Mouse (Mus musculus): ENCODE results near the gene Uba5.

Gene Uba5

DNA sequence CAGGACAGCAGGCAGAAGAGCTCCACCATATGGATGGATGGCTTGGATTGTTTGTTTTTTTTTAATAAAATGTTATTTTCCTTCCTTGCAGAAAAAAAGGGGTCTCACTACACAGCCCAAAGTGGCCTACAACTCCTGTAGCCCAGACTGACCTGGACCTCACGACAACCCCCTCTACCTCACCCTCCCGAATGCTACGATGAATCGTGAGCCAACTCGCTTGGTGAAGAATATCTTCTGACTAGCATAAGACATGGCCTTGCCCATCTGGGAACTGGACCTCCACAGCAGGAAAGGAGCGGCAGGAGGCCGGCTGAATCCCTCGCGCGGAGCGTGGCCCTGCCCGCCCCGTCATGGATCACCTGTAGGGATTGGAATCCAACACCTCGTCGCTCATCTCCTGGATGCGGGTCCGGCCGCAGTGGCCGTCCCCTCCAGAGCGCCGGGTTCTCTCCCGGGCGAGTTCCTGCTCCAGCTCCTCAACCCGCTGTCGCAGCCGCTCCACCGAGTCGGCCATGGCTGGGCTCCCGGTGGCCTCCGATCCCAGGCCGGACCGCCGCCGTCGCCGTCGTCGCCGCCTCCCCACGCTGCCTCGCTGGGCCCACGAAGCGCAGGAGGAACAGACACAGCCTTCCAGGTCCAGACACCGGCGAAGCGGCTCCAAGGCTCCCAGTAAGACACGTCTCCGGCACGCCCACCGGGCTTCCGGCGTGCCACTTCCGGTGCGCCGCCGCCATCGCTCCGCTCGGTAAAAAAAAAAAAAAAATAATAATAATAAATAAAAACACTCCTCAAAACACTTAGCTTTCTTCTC is at the start of gene Uba5:
TSS of gene Uba5 (minus strand) at position 705 of the 814 bp plus-strand sequence.
- DNase-seq (ENCODE audit: extremely low spot score): no peak

DNA sequence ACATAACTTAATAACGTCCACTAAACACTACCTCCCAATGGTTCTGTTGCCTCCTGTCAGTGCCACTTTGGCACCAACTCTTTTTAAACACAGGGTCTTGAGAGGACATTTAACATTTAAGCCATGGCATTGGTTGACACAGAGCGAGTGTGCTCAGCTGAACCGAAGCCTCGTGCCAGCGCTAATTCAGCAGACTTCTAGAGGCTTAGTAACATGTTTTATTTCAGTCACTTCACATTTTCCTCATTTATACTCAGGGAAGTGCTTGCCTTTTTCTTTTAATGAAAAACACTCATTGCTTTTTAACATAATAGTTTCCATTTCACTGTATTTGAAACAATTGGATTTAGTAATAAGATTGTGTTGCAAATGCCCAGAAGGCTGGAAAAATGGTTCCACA is 46.2 kb upstream of the Uba5 start:
- DNase-seq (ENCODE audit: extremely low spot score): no peak

DNA sequence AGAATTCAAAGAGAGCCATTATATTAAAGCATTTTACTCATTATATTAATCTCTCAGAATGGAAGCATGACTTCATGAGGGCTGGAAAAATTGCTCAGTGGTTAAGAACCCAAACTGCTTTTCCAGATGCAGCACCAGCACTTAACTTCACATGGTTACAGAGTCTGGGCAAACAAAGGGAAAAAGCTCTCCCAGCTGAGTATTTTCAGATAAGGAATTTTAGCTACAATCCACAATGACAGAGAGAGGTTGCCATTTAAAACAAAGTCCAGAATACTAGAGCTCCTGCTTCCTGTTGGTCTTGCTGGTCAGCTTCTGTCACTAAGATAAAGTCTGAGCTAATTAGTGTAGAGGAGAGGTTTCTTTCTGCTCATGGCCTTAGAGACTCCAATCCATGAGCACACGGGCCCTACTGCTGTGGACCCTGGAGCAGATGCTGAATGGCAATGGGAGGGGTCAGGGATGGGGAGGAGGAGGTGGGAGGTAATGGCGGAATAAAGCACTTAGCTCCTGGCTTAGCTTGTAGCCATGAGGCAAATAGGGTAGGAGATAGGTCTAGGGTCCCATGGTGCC is 45.7 kb upstream of the Uba5 start:
- no peak for DNase-seq (ENCODE audit: extremely low spot score)

DNA sequence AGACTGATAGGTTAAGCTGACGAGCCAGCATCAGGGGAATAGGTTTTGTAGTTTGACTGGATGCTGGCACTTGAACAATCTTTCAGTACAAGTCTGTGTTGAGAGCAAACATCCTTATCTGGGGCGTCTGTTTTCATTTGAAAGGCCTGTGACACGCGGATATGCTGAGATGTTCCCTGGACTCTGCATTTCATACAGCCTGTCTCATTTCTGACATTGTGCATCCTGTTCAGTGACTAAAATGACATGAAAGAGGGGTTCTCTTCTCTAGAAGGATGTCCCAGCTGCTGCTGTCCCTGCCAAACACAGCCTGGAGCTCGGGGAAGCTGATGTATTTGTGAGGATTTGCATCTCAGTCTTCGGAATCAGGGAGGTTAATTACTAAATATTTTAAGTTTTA is 44.5 kb upstream of the Uba5 start:
- no peak for DNase-seq (ENCODE audit: extremely low spot score)

DNA sequence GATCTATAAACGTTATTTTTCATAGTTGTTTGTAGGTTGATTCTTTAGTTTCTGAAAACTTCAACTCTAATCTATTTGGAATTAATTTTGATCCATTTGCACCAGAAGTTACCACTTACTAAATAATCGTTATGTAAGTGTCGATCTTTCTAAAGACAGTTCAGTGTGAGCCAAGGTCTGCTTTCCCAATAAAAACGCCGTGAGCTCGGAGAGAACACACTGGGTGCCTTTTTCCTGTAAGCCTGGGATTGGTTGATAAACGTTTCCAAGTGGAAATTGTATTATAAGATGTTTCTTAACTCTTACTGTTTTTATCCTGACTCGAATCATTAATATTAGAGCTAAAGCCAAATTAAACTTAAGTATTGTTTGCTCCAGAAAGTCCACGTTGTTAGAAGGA is 44.0 kb upstream of the Uba5 start:
- no peak for DNase-seq (ENCODE audit: extremely low spot score)

DNA sequence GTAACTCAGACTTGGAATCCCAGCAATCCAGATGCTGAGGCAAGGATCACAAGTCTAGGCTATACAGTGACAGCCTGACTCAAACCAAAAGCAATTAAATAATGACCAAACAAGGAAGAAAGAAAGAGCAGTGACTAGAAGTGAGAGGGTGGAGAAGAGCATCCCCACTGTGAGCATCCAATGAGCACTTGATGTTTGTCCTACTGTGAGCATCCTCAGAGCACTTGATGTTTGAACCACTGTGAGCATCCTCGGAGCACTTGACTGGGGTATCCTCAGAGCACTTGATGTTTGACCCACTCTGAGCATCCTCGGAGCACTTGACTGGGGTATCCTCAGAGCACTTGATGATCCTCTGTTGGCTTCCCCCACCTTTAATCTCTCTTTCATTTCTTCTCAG is 42.1 kb upstream of the Uba5 start:
- DNase-seq (ENCODE audit: extremely low spot score): no peak

DNA sequence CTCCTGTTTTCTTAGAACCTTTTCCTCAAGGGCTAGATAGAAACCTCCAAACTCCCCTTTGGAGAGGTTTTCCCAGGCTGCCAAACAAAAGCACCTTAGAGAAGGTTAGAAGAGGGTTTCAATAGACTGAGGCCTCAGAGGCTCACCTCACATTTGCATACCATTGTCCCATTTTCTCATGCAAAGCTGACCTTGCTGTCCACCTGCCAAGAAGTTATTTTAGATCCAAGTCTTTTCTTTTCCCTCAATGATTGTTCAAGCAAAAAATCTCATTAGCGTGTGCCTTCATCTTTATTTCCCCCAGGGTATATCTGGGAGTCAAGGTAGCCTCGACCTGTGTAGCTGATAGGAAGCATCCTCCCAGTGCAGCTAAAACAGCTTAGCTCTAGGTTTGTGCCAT is 40.0 kb upstream of the Uba5 start:
- no peak for DNase-seq (ENCODE audit: extremely low spot score)

DNA sequence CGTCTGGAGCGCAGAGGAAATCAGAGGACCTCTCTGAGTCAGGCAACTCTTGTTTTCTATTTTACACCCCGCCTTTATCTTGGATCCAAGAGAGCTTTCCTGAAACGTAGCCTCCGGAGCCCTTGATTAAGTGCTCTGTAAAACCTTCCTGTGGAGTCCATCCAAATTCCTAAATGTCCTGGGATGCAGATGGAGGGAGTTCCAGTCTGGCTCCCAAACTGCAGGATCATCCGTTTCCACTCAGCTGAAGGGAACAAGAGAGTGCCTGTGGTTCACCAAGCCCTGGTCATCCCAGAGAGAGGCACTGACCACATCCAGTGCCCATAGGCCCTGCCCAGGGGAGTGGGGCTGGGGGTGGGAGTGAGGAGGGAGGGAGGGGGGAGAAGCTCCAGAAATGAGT is 39.4 kb upstream of the Uba5 start:
- no peak for DNase-seq (ENCODE audit: extremely low spot score)

DNA sequence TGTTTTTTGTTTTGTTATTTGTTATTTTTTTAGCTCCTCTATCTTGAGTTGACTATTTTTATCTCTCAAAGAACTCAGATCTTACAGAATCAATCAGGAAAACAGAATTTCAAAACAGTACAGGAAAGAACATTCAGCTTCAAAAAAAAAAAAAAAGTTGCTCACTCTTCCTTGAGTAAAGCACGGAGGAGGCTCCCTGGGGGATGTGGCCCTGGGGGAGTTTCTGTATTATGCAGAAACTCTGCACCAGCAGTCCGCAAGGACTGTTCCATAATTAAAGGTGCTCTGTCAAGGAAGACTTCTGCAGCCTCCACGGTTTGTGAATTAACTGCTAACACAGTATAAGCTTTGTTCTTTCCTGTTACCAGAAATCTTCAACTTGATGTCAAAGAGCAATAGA is 38.5 kb upstream of the Uba5 start:
- no peak for DNase-seq (ENCODE audit: extremely low spot score)

DNA sequence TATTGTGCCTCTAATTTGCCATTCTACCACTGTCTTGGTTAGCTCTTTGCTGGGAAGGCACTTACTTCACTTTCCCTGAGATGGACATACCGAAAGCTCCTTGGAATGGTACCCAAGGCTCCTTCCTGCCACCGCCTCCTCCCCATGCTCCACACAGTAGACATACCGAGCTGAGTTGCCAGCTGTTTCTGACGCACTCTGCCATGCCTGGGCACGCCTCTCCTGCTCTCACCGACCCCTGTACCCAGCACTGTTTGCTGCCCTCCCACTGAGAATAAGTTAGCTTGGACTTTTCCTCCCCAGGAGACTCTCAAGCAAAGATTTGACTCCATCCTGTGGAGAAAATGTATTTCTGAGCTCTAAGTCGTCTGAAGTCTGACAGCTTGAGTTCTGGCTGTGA is 37.9 kb upstream of the Uba5 start:
- DNase-seq (ENCODE audit: extremely low spot score): no peak

DNA sequence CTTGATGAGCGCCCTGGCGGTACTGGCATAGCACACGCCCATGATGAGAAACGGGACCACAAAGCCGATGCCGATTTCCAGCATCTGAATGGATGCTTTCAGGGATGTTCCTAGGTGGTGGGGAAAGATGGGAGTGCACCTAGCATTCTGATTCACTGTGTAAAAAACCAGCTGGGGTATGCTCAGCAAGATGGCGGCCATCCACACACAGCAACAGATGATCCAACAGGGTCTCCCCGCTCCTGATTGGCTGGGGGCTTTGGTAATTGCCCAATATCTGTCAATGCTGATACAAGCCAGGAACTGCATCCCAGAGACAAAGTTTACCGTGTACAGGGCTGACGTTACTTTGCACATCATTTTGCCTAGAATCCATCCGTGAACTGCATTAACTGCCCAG is 36.1 kb upstream of the Uba5 start:
- DNase-seq (ENCODE audit: extremely low spot score): no peak

DNA sequence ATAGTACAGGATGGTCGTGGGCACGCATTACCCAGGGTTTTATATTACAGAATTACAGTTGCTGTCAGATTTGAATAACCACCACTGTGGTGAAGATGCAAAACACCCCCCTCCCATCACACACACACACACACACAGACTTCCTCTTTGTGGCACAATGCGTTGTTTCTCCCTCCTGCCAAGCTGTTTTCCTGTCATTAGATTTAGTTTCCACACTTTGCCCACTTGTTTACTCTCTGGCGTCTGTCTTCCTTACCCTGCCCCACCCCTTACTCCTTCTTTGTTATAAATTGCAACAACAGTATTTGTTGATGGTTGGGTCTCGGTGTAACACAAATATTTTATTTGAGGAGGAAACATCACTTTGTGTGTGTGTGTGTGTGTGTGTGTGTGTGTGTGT is 35.3 kb upstream of the Uba5 start:
- no peak for DNase-seq (ENCODE audit: extremely low spot score)

DNA sequence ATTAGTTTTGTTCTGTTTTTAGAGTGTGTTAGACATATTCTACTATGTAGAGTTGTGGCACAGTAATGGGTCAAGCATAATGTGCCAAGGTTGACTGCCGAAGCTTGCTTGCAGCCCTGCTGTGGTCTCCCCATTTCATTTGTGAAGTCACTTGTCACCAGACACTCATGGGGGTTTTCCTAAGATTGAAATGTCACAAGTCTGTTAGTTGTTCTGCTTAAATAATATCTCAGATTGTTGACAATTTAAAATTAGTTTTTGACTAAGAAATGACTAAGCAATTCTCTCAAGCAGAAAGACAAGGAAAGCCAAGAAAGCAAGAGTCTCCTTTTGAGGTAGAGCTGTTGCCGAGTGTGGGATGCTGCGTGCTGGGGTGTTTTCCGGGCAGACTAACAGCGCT is 30.0 kb upstream of the Uba5 start:
- DNase-seq (ENCODE audit: extremely low spot score): no peak

DNA sequence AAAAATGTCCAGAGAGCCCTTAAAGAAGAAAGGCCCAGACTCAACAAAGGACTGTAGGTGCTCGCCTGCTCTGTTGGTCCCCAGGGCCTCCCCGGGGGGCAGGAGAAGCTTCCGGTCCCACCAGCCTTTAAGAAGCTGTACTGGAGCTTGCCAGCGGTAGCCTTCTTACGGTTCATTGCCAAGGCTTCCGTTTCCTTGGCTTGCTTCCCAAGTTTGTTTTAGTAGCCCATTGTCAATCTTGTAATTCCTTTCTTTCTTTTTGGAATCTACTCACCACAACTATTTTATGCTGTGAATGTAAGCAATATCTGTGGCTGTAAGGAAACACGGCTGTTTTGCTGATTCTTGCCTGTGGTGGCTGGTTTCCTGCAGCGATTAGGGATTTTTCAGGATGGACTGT is 25.6 kb upstream of the Uba5 start:
- DNase-seq (ENCODE audit: extremely low spot score): no peak

DNA sequence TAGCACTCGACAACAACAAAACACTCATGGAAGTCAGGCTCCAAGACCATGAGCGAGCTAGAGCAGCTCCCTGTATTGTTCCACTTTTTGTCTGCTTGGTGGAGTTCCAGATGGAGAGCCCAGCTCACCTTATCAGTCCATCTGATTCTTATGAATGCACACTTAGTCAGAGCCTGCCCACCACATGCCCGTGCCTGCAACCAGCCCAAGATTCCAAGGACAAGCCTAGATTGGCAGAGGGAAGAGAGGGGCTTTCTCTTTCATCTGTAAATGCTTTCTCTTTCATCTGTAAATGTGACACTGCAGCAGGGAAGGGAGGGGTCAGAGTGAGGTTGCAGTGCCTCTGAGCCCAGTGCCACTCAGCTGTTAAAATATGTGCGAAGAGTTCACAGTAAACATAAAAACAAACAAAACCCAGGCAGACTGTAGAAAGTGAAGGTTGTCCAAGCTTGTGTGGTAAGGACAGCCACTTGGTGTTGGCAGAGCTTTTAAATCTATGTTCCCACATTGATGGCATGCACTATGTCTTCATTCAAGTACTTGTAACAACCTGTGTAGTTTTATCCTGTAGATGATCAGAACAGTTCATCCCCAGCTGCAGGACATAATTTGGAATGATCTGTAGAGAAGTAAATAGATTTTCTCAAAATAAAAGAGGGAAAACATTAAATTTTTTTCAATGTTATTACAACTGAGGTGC is 22.9 kb upstream of the Uba5 start:
- DNase-seq (ENCODE audit: extremely low spot score): no peak

DNA sequence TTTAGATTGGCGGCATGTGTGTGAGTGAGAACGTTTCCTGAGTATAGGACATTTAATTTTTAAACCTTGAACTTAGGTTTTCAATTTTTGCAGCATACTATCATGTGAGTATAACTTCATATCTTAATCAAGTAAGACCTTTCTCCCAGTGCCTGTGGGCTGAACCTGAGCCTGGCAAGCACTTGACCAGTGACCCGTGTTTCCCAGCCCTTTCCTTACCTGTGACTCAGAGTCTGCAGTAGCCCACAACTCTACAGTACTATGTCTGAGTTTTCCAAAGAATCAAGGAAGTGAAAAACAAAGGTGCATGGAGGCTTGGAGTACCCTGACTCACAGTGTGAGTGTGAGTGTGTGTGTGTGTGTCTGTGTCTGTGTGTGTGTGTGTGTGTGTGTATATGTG is 17.1 kb upstream of the Uba5 start:
- no peak for DNase-seq (ENCODE audit: extremely low spot score)

DNA sequence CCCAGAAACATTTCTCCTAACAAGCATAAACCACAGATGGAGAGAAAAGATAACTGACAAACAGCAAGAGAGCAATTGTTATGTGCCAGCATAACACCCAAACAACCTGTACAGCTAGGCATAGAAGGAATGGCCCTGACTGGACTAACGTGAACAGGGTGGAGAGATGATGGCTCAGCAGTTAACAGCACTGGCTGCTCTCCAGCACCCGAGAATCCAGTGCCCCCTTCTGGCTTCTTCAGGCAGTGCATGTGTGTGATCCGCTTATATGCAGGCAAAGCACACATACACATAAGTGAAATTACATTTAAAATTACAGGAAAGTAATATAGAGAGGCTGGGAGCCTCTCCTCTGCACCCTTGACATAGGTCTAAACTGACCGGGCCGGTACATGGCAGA is 16.4 kb upstream of the Uba5 start:
- peak; percentile 55 for DNase-seq (ENCODE audit: extremely low spot score)

DNA sequence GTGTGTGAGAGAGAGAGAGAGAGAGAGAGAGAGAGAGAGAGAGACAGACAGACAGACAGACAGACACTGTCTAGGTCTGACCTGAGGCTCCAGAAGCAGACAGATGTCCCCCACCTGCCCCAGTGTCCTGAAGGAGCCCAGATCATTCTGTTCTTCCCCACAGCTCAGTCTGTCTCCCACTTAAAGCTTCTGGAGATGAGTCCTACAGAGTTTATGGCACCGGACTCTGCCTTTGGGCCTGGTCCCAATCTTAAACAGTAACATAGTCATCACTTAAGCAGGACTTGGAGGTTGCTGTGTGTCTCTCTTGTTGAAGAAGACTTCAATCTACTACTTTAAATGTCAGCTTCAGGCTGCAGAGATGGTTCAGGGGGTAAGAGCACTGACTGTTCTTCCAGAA is 15.8 kb upstream of the Uba5 start:
- no peak for DNase-seq (ENCODE audit: extremely low spot score)

DNA sequence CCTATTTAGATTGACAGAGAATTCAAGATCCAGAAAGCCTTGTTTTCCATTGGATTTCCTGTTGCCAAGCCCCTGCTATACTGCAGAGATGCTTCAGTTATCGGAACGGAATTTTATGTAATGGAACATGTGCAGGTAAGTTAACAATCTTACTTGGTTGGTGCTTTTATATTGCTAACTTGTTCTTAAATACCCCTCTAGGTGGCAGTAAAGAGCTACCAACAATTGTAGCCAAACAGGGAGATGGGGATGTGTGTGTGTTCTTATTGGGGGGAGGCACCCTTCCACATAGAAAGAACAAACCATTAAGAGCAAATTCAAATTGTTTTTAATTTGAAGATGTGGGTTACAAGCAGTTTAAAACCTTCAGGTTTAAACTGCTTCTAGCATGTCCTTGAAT is 12.9 kb upstream of the Uba5 start:
- DNase-seq (ENCODE audit: extremely low spot score): peak; percentile 29

DNA sequence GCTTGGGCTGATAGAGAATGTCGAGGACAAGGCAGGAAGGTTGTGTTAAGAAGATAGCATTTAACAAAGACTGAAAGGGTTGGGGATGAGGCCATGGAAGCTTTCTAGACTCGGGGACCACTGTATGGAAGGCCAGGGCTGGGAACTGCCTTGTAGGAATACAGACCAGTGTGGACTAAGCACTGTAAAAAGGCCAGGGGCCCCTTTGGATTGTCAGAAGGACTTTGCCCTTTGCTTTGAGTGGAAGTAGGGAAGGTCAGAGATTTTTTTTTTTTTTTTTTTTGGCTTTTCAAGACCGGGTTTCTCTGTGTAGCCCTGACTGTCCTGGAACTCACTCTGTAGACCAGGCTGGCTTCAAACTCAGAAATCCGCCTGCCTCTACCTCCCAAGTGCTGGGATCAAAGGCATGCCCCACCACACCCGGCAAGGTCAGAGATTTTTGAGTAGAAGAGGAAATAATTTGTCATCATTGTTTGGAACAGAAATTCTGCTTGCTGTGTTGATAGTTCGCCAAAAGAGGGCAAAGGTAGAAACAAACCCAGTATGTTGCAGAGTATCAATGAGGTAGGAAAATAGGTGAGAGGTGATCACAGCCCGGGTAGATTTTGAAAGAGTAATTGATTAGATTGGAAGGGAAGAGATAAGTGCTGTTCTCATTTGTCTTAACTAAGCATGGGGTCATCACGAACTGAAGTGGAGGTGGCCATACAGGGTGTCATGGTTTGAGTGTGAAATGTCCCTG is 8.1 kb upstream of the Uba5 start:
- no peak for DNase-seq (ENCODE audit: extremely low spot score)

DNA sequence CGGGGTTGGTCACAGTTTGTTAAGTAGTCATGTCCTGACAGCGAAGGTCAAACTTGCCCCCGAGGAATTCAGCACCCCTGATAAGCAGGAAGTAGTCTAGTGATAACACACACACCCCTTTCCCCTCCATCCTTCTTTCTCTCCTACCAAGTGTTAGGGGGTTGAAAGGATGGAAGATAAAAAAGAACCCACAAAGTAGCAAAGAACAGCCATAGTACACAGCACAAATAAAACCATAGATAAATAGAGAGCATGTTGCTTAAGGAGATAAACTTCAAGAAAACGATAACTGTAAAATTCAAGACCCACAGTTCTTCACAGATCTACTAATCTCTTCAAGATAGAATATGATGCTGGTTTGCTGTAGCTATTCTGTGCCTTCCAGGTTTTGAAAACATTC is 7.3 kb upstream of the Uba5 start:
- DNase-seq (ENCODE audit: extremely low spot score): no peak

DNA sequence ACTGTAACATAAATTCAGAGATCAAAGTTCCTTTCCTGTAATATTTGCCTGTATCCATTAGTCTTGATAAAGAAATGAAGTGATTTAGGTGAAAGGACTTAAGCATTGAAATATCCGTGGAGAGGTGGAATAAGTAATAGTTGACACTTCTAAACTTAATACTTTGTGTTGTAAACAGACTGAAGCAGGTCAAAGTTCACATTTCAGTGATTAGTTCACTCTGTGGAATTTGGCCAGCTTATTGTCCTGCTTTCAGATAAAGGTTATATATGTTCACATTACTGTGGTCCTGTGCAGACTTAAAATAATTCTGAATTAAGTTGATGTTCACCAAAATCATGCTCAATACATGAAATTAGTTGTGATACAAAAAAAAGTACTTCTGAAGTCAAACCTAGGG is 1.6 kb upstream of the Uba5 start:
- no peak for DNase-seq (ENCODE audit: extremely low spot score)
